Mouse (Mus musculus) MEL (cell line): ENCODE measurements at regions not wholly inside any gene's neighbourhood (a gene's known extent, or its start where the extent isn't known, plus 50 kb on each side); places are given as distances from the start of the nearest gene placed in this dataset.

Source experiments
- DNase-seq: peaks from one replicate; pipeline ENCODE4 v3.0.0; 2011; ENCODE audit warnings: low read depth, low spot score
- H3K27ac ChIP-seq: 2 replicates; pipeline ENCODE4 v1.5.1; 2012; ENCODE audit warnings: low read depth, mild to moderate bottlenecking, control low read depth, low read length, moderate library complexity; ENCODE audit not compliant: control insufficient read depth
- H3K27me3 ChIP-seq, 2 experiments: fragments of 150-350 bp in 1 of 2; sonication (generic) in 1 of 2; 2 replicates each; pipeline ENCODE4 v1.6.1; 2012; ENCODE audit warnings: low read length in 2 of 2, mild to moderate bottlenecking in 2 of 2, improper control_type of control experiment in 1 of 2, moderate library complexity in 1 of 2; ENCODE audit not compliant: insufficient read depth in 2 of 2, control insufficient read depth in 1 of 2
- H3K36me3 ChIP-seq, 2 experiments: 2 replicates each; pipeline ENCODE4 v1.6.1; 2012 to 2014; ENCODE audit warnings: low read length in 2 of 2, improper control_type of control experiment in 1 of 2, inconsistent platforms in 1 of 2, mild to moderate bottlenecking in 1 of 2; ENCODE audit not compliant: insufficient read depth in 2 of 2, control insufficient read depth in 1 of 2
- H3K4me1 ChIP-seq, 2 experiments: fragments of 150-350 bp in 1 of 2; sonication (generic) in 1 of 2; 2 replicates each; pipeline ENCODE4 v1.6.1; 2012; ENCODE audit warnings: low read length in 2 of 2, improper control_type of control experiment in 1 of 2, mild to moderate bottlenecking in 1 of 2; ENCODE audit not compliant: insufficient read depth in 2 of 2, control insufficient read depth in 1 of 2
- H3K4me3 ChIP-seq, 2 experiments: fragments of 150-350 bp in 1 of 2; sonication (generic) in 1 of 2; 2 replicates each; pipeline ENCODE4 v1.5.1; 2012; ENCODE audit warnings: low read depth in 2 of 2, low read length in 2 of 2, mild to moderate bottlenecking in 2 of 2, moderate library complexity in 2 of 2, control low read depth in 1 of 2, improper control_type of control experiment in 1 of 2; ENCODE audit not compliant: control insufficient read depth in 1 of 2, insufficient read depth in 1 of 2
- H3K79me2 ChIP-seq: 2 replicates; pipeline ENCODE4 v1.6.1; 2012; ENCODE audit warnings: mild to moderate bottlenecking, low read length, moderate library complexity; ENCODE audit not compliant: control insufficient read depth, poor library complexity, insufficient read depth
- H3K9ac ChIP-seq: 2 replicates; pipeline ENCODE4 v1.6.1; 2012; ENCODE audit warnings: low read depth, mild to moderate bottlenecking, control low read depth, low read length, moderate library complexity; ENCODE audit not compliant: control insufficient read depth, poor library complexity, severe bottlenecking
- H3K9me3 ChIP-seq: fragments of 150-350 bp; sonication (generic); replicated peaks from 2 replicates; pipeline ENCODE4 v1.6.1; 2012; ENCODE audit warnings: mild to moderate bottlenecking, low read length, improper control_type of control experiment, moderate library complexity; ENCODE audit not compliant: insufficient read depth
- BHLHE40 ChIP-seq: IDR thresholded peaks from 2 replicates; pipeline ENCODE4 v1.6.1; 2012; ENCODE audit warnings: low read depth, mild to moderate bottlenecking, inconsistent platforms, low read length, improper control_type of control experiment, borderline replicate concordance
- CHD2 ChIP-seq: IDR thresholded peaks from 2 replicates; pipeline ENCODE4 v1.6.1; 2011; ENCODE audit warnings: low read length, improper control_type of control experiment
- CTCF ChIP-seq, 3 experiments: IDR thresholded peaks in 2 of 3; conservative IDR thresholded peaks in 1 of 3; 2 replicates each; pipeline ENCODE4 v1.5.1; 2011 to 2012; ENCODE audit warnings: low read length in 3 of 3, low read depth in 2 of 3, mild to moderate bottlenecking in 2 of 3, improper control_type of control experiment in 1 of 3, inconsistent platforms in 1 of 3, mixed read lengths in 1 of 3, moderate library complexity in 1 of 3; ENCODE audit not compliant: control insufficient read depth in 1 of 3, insufficient read depth in 1 of 3, poor library complexity in 1 of 3, severe bottlenecking in 1 of 3
- EP300 ChIP-seq, 2 experiments: IDR thresholded peaks; 2 replicates each; pipeline ENCODE4 v1.6.1; 2011; ENCODE audit warnings: improper control_type of control experiment in 2 of 2, low read length in 2 of 2, low read depth in 1 of 2, mild to moderate bottlenecking in 1 of 2
- ETS1 ChIP-seq: IDR thresholded peaks from 2 replicates; pipeline ENCODE4 v1.6.1; 2012; ENCODE audit warnings: low read depth, mild to moderate bottlenecking, inconsistent platforms, low read length, improper control_type of control experiment, moderate library complexity
- GABPA ChIP-seq: IDR thresholded peaks from 2 replicates; pipeline ENCODE4 v1.6.1; 2012; ENCODE audit warnings: low read depth, mild to moderate bottlenecking, inconsistent platforms, low read length, improper control_type of control experiment, moderate library complexity
- GATA1 ChIP-seq: IDR thresholded peaks from 2 replicates; pipeline ENCODE4 v1.6.1; 2011; ENCODE audit warnings: low read depth, low read length, improper control_type of control experiment
- KAT2A ChIP-seq: conservative IDR thresholded peaks from 2 replicates; pipeline ENCODE4 v1.6.1; 2012; ENCODE audit warnings: low read depth, low read length, improper control_type of control experiment, inconsistent platforms
- MAFK ChIP-seq: IDR thresholded peaks from 2 replicates; pipeline ENCODE4 v1.6.1; 2011; ENCODE audit warnings: low read depth, mild to moderate bottlenecking, low read length, improper control_type of control experiment, borderline replicate concordance
- MYC ChIP-seq: IDR thresholded peaks from 2 replicates; pipeline ENCODE4 v1.6.1; 2011; ENCODE audit warnings: low read depth, mild to moderate bottlenecking, low read length, improper control_type of control experiment, moderate library complexity
- NELFE ChIP-seq: IDR thresholded peaks from 2 replicates; pipeline ENCODE4 v1.6.1; 2011; ENCODE audit warnings: low read depth, low read length, improper control_type of control experiment
- NRF1 ChIP-seq: IDR thresholded peaks from 2 replicates; pipeline ENCODE4 v1.6.1; 2014; ENCODE audit warnings: low read depth, mild to moderate bottlenecking, inconsistent platforms, low read length, improper control_type of control experiment, moderate library complexity; ENCODE audit not compliant: poor library complexity, insufficient read depth, severe bottlenecking
- POLR2A ChIP-seq, 2 experiments: IDR thresholded peaks; 2 replicates each; pipeline ENCODE4 v1.6.1; 2011 to 2012; ENCODE audit warnings: low read length in 2 of 2, mild to moderate bottlenecking in 2 of 2, control low read depth in 1 of 2, improper control_type of control experiment in 1 of 2, low read depth in 1 of 2, moderate library complexity in 1 of 2; ENCODE audit not compliant: control insufficient read depth in 1 of 2, insufficient read depth in 1 of 2, poor library complexity in 1 of 2
- POLR2AphosphoS5 ChIP-seq: IDR thresholded peaks from 2 replicates; pipeline ENCODE4 v1.6.1; 2012; ENCODE audit warnings: low read depth, borderline replicate concordance, mild to moderate bottlenecking, inconsistent platforms, low read length, moderate library complexity, mixed read lengths
- RAD21 ChIP-seq: IDR thresholded peaks from 2 replicates; pipeline ENCODE4 v1.6.1; 2011; ENCODE audit warnings: mild to moderate bottlenecking, low read depth, low read length, improper control_type of control experiment
- RCOR1 ChIP-seq: IDR thresholded peaks from 2 replicates; pipeline ENCODE4 v1.6.1; 2012; ENCODE audit warnings: low read depth, mild to moderate bottlenecking, inconsistent platforms, low read length, improper control_type of control experiment
- SIN3A ChIP-seq: IDR thresholded peaks from 2 replicates; pipeline ENCODE4 v1.6.1; 2012; ENCODE audit warnings: low read length, improper control_type of control experiment, inconsistent platforms
- SMC3 ChIP-seq: IDR thresholded peaks from 2 replicates; pipeline ENCODE4 v1.6.1; 2011; ENCODE audit warnings: low read depth, low read length, improper control_type of control experiment
- TAL1 ChIP-seq: IDR thresholded peaks from 2 replicates; pipeline ENCODE4 v1.6.1; 2012; ENCODE audit warnings: mild to moderate bottlenecking, inconsistent platforms, low read length, moderate library complexity, mixed read lengths
- TBP ChIP-seq: IDR thresholded peaks from 2 replicates; pipeline ENCODE4 v1.8.0; 2011; ENCODE audit warnings: low read depth, low read length, improper control_type of control experiment
- UBTF ChIP-seq: IDR thresholded peaks from 2 replicates; pipeline ENCODE4 v1.6.1; 2012; ENCODE audit warnings: low read depth, mild to moderate bottlenecking, inconsistent platforms, low read length, improper control_type of control experiment, moderate library complexity, borderline replicate concordance; ENCODE audit not compliant: insufficient read depth
- USF1 ChIP-seq: IDR thresholded peaks from 2 replicates; pipeline ENCODE4 v1.6.1; 2014; ENCODE audit warnings: low read depth, mild to moderate bottlenecking, inconsistent platforms, low read length, improper control_type of control experiment, moderate library complexity
- USF2 ChIP-seq, 2 experiments: IDR thresholded peaks; 2 replicates each; pipeline ENCODE4 v1.6.1; 2011 to 2012; ENCODE audit warnings: improper control_type of control experiment in 2 of 2, low read length in 2 of 2, borderline replicate concordance in 1 of 2, inconsistent platforms in 1 of 2, low read depth in 1 of 2, mild to moderate bottlenecking in 1 of 2; ENCODE audit not compliant: insufficient read depth in 1 of 2
- ZC3H11A ChIP-seq: IDR thresholded peaks from 2 replicates; pipeline ENCODE4 v1.6.1; 2012; ENCODE audit warnings: low read depth, mild to moderate bottlenecking, inconsistent platforms, low read length, improper control_type of control experiment
- ZKSCAN1 ChIP-seq: IDR thresholded peaks from 2 replicates; pipeline ENCODE4 v1.6.1; 2012; ENCODE audit warnings: low read depth, mild to moderate bottlenecking, inconsistent platforms, low read length, improper control_type of control experiment, moderate library complexity
- ZMIZ1 ChIP-seq: IDR thresholded peaks from 2 replicates; pipeline ENCODE4 v1.6.1; 2012; ENCODE audit warnings: low read depth, mild to moderate bottlenecking, inconsistent platforms, low read length, improper control_type of control experiment, moderate library complexity

- Histone ChIP-seq H3K4me1 (no peaks in the 10 kb centered on the region), H3K36me3 (no peaks in the 10 kb centered on the region), H3K9me3 (no peaks in the 10 kb centered on the region), H3K79me2 (no peaks in the 10 kb centered on the region), H3K4me3 (no peak overlapping the region), H3K27ac (no peak overlapping the region), H3K9ac (no peak overlapping the region), H3K27me3 (no peaks in the 10 kb centered on the region)
- no peak for DNase-seq
- no peak for TF ChIP-seq USF2 (IDR thresholded peaks at IDR 0.05; ENCODE audit: borderline replicate concordance in 1 of 2, insufficient read depth in 1 of 2, low read depth in 1 of 2, low read length in 2 of 2)
- no peak for TF ChIP-seq MYC
- no peak for TF ChIP-seq USF1
- TF ChIP-seq ETS1: no peak
- no peak for TF ChIP-seq RAD21
- no peak for TF ChIP-seq UBTF
- no peak for TF ChIP-seq ZKSCAN1
- no peak for TF ChIP-seq TBP
- no peak for TF ChIP-seq GATA1
- TF ChIP-seq ZC3H11A: no peak
- TF ChIP-seq SIN3A: no peak
- TF ChIP-seq TAL1: no peak
- no peak for TF ChIP-seq SMC3
- TF ChIP-seq GABPA: no peak
- TF ChIP-seq MAFK: no peak
- no peak for TF ChIP-seq POLR2A (IDR thresholded peaks at IDR 0.05; ENCODE audit: control insufficient read depth in 1 of 2, insufficient read depth in 1 of 2, low read depth in 1 of 2, low read length in 2 of 2, poor library complexity in 1 of 2)
- no peak for TF ChIP-seq NRF1
Observed at GRCm38 (mm10) chr6:66395147-66395546, 140.0 kb upstream of the Mad2l1 start.

DNA sequence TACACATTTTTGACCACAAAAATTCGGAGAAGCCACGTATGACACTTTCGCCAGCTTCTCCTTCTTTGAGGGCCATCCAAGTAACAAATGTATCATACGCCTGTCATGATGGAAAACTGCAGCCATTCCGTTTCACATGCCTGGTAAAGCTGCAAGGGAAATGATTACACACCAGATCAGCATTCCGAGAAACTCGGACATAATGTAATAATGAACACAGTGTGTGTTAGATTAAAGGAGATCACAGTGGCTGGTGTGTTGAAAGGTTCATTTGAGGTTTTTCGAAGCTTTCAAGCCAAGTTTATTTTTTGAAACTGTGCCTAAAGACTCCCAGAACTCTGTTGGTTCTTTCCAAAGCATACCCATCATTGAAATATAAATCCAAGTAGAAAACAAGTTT, 137.8 kb upstream of the Mad2l1 start:
- no peak for DNase-seq
- H3K4me1 ChIP-seq: no peaks in the 10 kb centered on the region
- no peaks in the 10 kb centered on the region for H3K9me3 ChIP-seq
- H3K79me2 ChIP-seq: no peaks in the 10 kb centered on the region
- H3K4me3 ChIP-seq: no peak overlapping the region
- no peaks in the 10 kb centered on the region for H3K27me3 ChIP-seq
- no peaks in the 10 kb centered on the region for H3K36me3 ChIP-seq
- no peak overlapping the region for H3K9ac ChIP-seq
- no peak overlapping the region for H3K27ac ChIP-seq
- TF ChIP-seq RCOR1 (no peak), KAT2A (no peak), GABPA (no peak), BHLHE40 (no peak), CTCF (IDR thresholded peaks at IDR 0.05 in 2 of 3, conservative IDR thresholded peaks at IDR 0.05 in 1 of 3; ENCODE audit: control insufficient read depth in 1 of 3, insufficient read depth in 1 of 3, low read depth in 2 of 3, low read length in 3 of 3, poor library complexity in 1 of 3, severe bottlenecking in 1 of 3) (no peak), TBP (no peak), USF2 (IDR thresholded peaks at IDR 0.05; ENCODE audit: borderline replicate concordance in 1 of 2, insufficient read depth in 1 of 2, low read depth in 1 of 2, low read length in 2 of 2) (no peak), POLR2AphosphoS5 (no peak), TAL1 (no peak), ZMIZ1 (no peak), MYC (no peak), NELFE (no peak), CHD2 (no peak), SMC3 (no peak), RAD21 (no peak), EP300 (IDR thresholded peaks at IDR 0.05; ENCODE audit: low read depth in 1 of 2, low read length in 2 of 2) (no peak)
